12 mouse cellular contexts compared by ENCODE assay signal in the genomic region with DNA sequence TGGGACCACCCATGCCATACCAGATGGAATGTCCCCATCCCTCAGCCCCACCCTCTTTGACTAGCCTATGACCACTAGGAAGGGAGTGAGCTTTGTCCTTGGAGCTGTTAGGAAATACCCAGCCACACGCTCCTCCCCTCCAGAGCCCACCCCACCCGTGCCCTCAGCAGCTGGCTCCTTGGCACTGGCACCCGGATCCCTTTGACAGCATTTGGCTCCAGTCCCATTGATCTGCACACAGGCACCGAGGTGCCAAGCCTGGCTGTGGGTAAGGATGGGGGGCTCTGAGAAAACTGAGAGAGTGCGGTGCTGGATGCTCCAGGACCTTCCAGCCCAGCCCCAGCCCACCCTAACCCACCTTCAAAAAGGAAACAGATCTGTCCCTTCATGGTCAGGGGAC. TPM values are rescaled to one million over a fixed set of nuclear protein-coding genes. Genes with fewer than 3 reads are reported as not detected.
DNase-seq lines count a peak whose midpoint lies in the region; ATAC-seq and TF ChIP-seq lines count a peak whose summit lies in the region.
"Had no signal": no experiment of that assay in that cellular context is flagged by ENCODE, and none has a peak within 500 bp of the region (broad histone marks: within the 10 kb centered on the region; RNA-seq: fewer than 3 reads in every experiment).

No protein-coding gene starts in this region.

- peak overlapping the region; percentile 52 for H3K9ac ChIP-seq in hindbrain, embryonic 14.5 days
- H3K9ac ChIP-seq in hindbrain, embryonic 11.5 days (ENCODE audit: low read depth, low read length) = no peak overlapping the region
- H3K9ac ChIP-seq in midbrain, embryonic 13.5 days (replicated peaks) = no peak overlapping the region
- H3K9ac ChIP-seq in midbrain, embryonic 11.5 days (ENCODE audit: low read length) = no peak overlapping the region
- H3K9ac ChIP-seq in neural tube, embryonic 15.5 days (replicated peaks) = peak overlapping the region; percentile 35; the same call in 1 of the 2 replicates
- H3K9ac ChIP-seq in liver, postnatal 0 days (replicated peaks) = no peak overlapping the region

- H3K27me3 ChIP-seq in hindbrain, embryonic 14.5 days (ENCODE audit: control insufficient read depth, insufficient read depth, low read length) = no peaks in the 10 kb centered on the region
- peaks cover 3% of the 10 kb centered on the region; the same call in 1 of the 2 replicates for H3K27me3 ChIP-seq in hindbrain, embryonic 11.5 days (ENCODE audit: control insufficient read depth, insufficient read depth, low read length)
- no peaks in the 10 kb centered on the region; the same call in 1 of the 2 replicates for H3K27me3 ChIP-seq in midbrain, embryonic 13.5 days
- H3K27me3 ChIP-seq in midbrain, embryonic 11.5 days (ENCODE audit: control insufficient read depth, insufficient read depth, low read length) = peaks cover 2% of the 10 kb centered on the region; the same call in 1 of the 2 replicates
- H3K27me3 ChIP-seq in neural tube, embryonic 15.5 days (replicated peaks) = no peaks in the 10 kb centered on the region
- peaks cover 5% of the 10 kb centered on the region; the same call in 1 of the 2 replicates for H3K27me3 ChIP-seq in liver, postnatal 0 days (ENCODE audit: insufficient read depth, low read length)

- peak overlapping the region; percentile 28 for H3K4me2 ChIP-seq in hindbrain, embryonic 14.5 days (replicated peaks)
- no peak overlapping the region for H3K4me2 ChIP-seq in hindbrain, embryonic 11.5 days (replicated peaks; ENCODE audit: low read depth, low read length)
- H3K4me2 ChIP-seq in midbrain, embryonic 13.5 days (replicated peaks) = no peak overlapping the region
- no peak overlapping the region for H3K4me2 ChIP-seq in midbrain, embryonic 11.5 days
- H3K4me2 ChIP-seq in neural tube, embryonic 15.5 days = peak overlapping the region; percentile 52
- H3K4me2 ChIP-seq in liver, postnatal 0 days (ENCODE audit: low read depth, low read length) = no peak overlapping the region

- peak; percentile 78 for ATAC-seq in hindbrain, embryonic 14.5 days (ENCODE audit: low FRiP score)
- no peak for ATAC-seq in hindbrain, embryonic 11.5 days (ENCODE audit: low FRiP score)
- ATAC-seq in midbrain, embryonic 13.5 days = peak; percentile 68
- ATAC-seq in midbrain, embryonic 11.5 days (ENCODE audit: low FRiP score) = no peak
- peak; percentile 62; the same call in 1 of the 2 replicates for ATAC-seq in neural tube, embryonic 15.5 days (ENCODE audit: low FRiP score)
- ATAC-seq in liver, postnatal 0 days = no peak
- ATAC-seq: CD4-positive, CD25-positive, alpha-beta regulatory T cell, adult 4 months had no signal

- H3K4me1 ChIP-seq in hindbrain, embryonic 14.5 days (replicated peaks; ENCODE audit: control insufficient read depth, insufficient read depth, low read length) = peaks cover 44% of the 10 kb centered on the region
- H3K4me1 ChIP-seq in hindbrain, embryonic 11.5 days (replicated peaks; ENCODE audit: control insufficient read depth, insufficient read depth, low read length) = peaks cover 12% of the 10 kb centered on the region
- H3K4me1 ChIP-seq in midbrain, embryonic 13.5 days (replicated peaks) = peaks cover 44% of the 10 kb centered on the region
- H3K4me1 ChIP-seq in midbrain, embryonic 11.5 days (ENCODE audit: control insufficient read depth, insufficient read depth, low read length) = peaks cover 11% of the 10 kb centered on the region
- H3K4me1 ChIP-seq in neural tube, embryonic 15.5 days = peaks cover 47% of the 10 kb centered on the region
- H3K4me1 ChIP-seq in liver, postnatal 0 days (ENCODE audit: insufficient read depth) = no peaks in the 10 kb centered on the region

- 63% methylated on average over 5 of the region's 5 CpGs for WGBS in hindbrain, embryonic 14.5 days
- WGBS in hindbrain, embryonic 11.5 days = 79% methylated on average over 5 of the region's 5 CpGs
- WGBS in midbrain, embryonic 13.5 days = 70% methylated on average over 5 of the region's 5 CpGs
- 84% methylated on average over 5 of the region's 5 CpGs for WGBS in midbrain, embryonic 11.5 days
- WGBS in neural tube, embryonic 15.5 days = 37% methylated on average over 5 of the region's 5 CpGs
- WGBS in liver, postnatal 0 days (ENCODE audit: insufficient replicate concordance) = 77% methylated on average over 5 of the region's 5 CpGs

- TF ChIP-seq EP300 in liver, postnatal 0 days (IDR thresholded peaks at IDR 0.05; ENCODE audit: low read depth) = no peak

- no peaks in the 10 kb centered on the region for H3K9me3 ChIP-seq in hindbrain, embryonic 14.5 days (ENCODE audit: control insufficient read depth, low read length)
- no peaks in the 10 kb centered on the region for H3K9me3 ChIP-seq in hindbrain, embryonic 11.5 days (ENCODE audit: control insufficient read depth, low read length)
- H3K9me3 ChIP-seq in midbrain, embryonic 13.5 days = no peaks in the 10 kb centered on the region
- no peaks in the 10 kb centered on the region for H3K9me3 ChIP-seq in midbrain, embryonic 11.5 days (ENCODE audit: control insufficient read depth, low read length)
- H3K9me3 ChIP-seq in neural tube, embryonic 15.5 days (replicated peaks) = no peaks in the 10 kb centered on the region
- H3K9me3 ChIP-seq in liver, postnatal 0 days (ENCODE audit: low read length) = no peaks in the 10 kb centered on the region

- DNase-seq in hindbrain, embryonic 14.5 days (ENCODE audit: low spot score) = peak; percentile 75
- DNase-seq in hindbrain, embryonic 11.5 days (ENCODE audit: low spot score) = no peak
- no peak for DNase-seq in midbrain, embryonic 11.5 days (ENCODE audit: low spot score, missing footprints)
- DNase-seq in cerebellum, postnatal 25 days = peak; percentile 68 to 78
- no peak for DNase-seq in liver, postnatal 0 days
- DNase-seq in heart, adult 11 months = no peak
- DNase-seq: embryo, embryonic 11 days; heart, postnatal 4 days; kidney, postnatal 4 days had no signal

- H3K4me3 ChIP-seq in hindbrain, embryonic 14.5 days (replicated peaks; ENCODE audit: low read length) = peak overlapping the region; percentile 29
- no peak overlapping the region for H3K4me3 ChIP-seq in hindbrain, embryonic 11.5 days (ENCODE audit: low read depth, low read length)
- H3K4me3 ChIP-seq in midbrain, embryonic 13.5 days (replicated peaks) = no peak overlapping the region
- H3K4me3 ChIP-seq in midbrain, embryonic 11.5 days (ENCODE audit: low read depth, low read length) = no peak overlapping the region
- peak overlapping the region; percentile 36 for H3K4me3 ChIP-seq in neural tube, embryonic 15.5 days (replicated peaks)
- no peak overlapping the region for H3K4me3 ChIP-seq in liver, postnatal 0 days (ENCODE audit: low read depth, low read length)

- no peaks in the 10 kb centered on the region for H3K36me3 ChIP-seq in hindbrain, embryonic 14.5 days (replicated peaks; ENCODE audit: control insufficient read depth, insufficient read depth)
- H3K36me3 ChIP-seq in hindbrain, embryonic 11.5 days (ENCODE audit: control insufficient read depth, insufficient read depth, low read length) = no peaks in the 10 kb centered on the region
- H3K36me3 ChIP-seq in midbrain, embryonic 13.5 days = no peaks in the 10 kb centered on the region
- H3K36me3 ChIP-seq in midbrain, embryonic 11.5 days (ENCODE audit: control insufficient read depth, insufficient read depth, low read length) = no peaks in the 10 kb centered on the region
- no peaks in the 10 kb centered on the region for H3K36me3 ChIP-seq in neural tube, embryonic 15.5 days
- H3K36me3 ChIP-seq in liver, postnatal 0 days (replicated peaks; ENCODE audit: insufficient read depth, low read length) = no peaks in the 10 kb centered on the region

- no peak for TF ChIP-seq CTCF in liver, postnatal 0 days (IDR thresholded peaks at IDR 0.05; ENCODE audit: low read depth)

- H3K27ac ChIP-seq in hindbrain, embryonic 14.5 days = peak overlapping the region; percentile 90
- H3K27ac ChIP-seq in hindbrain, embryonic 11.5 days (ENCODE audit: low read depth, low read length) = no peak overlapping the region
- H3K27ac ChIP-seq in midbrain, embryonic 13.5 days = peak overlapping the region; percentile 52
- no peak overlapping the region for H3K27ac ChIP-seq in midbrain, embryonic 11.5 days (ENCODE audit: low read depth, low read length)
- peak overlapping the region; percentile 93 for H3K27ac ChIP-seq in neural tube, embryonic 15.5 days (replicated peaks)
- H3K27ac ChIP-seq in liver, postnatal 0 days (ENCODE audit: low read depth) = no peak overlapping the region

RNA-seq across cellular contexts. Expression of a gene that starts 23.9 kb away (rescaled TPM):
- 14.5 and 16.5 TPM in 2 replicates for polyA plus RNA-seq in hindbrain, embryonic 14.5 days (2014; fragmentation: Nextera tagmentation; extraction: Ambion mirVana)
- polyA plus RNA-seq in hindbrain, embryonic 11.5 days (2014; fragmentation: Nextera tagmentation; extraction: Ambion mirVana) = 11.5 and 15.4 TPM in 2 replicates
- polyA plus RNA-seq in midbrain, embryonic 13.5 days (2015; fragmentation: Nextera tagmentation; extraction: Ambion mirVana) = 17.9 and 18.7 TPM in 2 replicates
- 13.9 and 14.9 TPM in 2 replicates for polyA plus RNA-seq in midbrain, embryonic 11.5 days (2014; fragmentation: Nextera tagmentation; extraction: Ambion mirVana)
- 15.2 and 20.3 TPM in 2 replicates for polyA plus RNA-seq in neural tube, embryonic 15.5 days (2015; fragmentation: Nextera tagmentation; extraction: Ambion mirVana)
- 9.6 and 10.7 TPM in 2 replicates for polyA plus RNA-seq in liver, postnatal 0 days (2015; fragmentation: Nextera tagmentation; extraction: Ambion mirVana)

RNA-seq across cellular contexts. Expression of a gene that starts 52.4 kb away (rescaled TPM):
- 22.4 and 27.7 TPM in 2 replicates for polyA plus RNA-seq in hindbrain, embryonic 14.5 days (2014; fragmentation: Nextera tagmentation; extraction: Ambion mirVana)
- polyA plus RNA-seq in hindbrain, embryonic 11.5 days (2014; fragmentation: Nextera tagmentation; extraction: Ambion mirVana) = 7.3 and 8.9 TPM in 2 replicates
- polyA plus RNA-seq in midbrain, embryonic 13.5 days (2015; fragmentation: Nextera tagmentation; extraction: Ambion mirVana) = 20.2 and 20.9 TPM in 2 replicates
- polyA plus RNA-seq in midbrain, embryonic 11.5 days (2014; fragmentation: Nextera tagmentation; extraction: Ambion mirVana) = 6.1 and 6.4 TPM in 2 replicates
- 14.4 and 16.8 TPM in 2 replicates for polyA plus RNA-seq in neural tube, embryonic 15.5 days (2015; fragmentation: Nextera tagmentation; extraction: Ambion mirVana)
- 2.1 and 2.4 TPM in 2 replicates for polyA plus RNA-seq in liver, postnatal 0 days (2015; fragmentation: Nextera tagmentation; extraction: Ambion mirVana)

Comparison
In these comparisons a context has a peak if more than half of its experiments do, and no peak if none do; other contexts are left out.
1. ATAC-seq: peak in hindbrain, embryonic 14.5 days (single experiment), midbrain, embryonic 13.5 days (single experiment) and neural tube, embryonic 15.5 days (single experiment); none in hindbrain, embryonic 11.5 days (single experiment), midbrain, embryonic 11.5 days (single experiment) and liver, postnatal 0 days (single experiment).
2. DNase-seq: peak in hindbrain, embryonic 14.5 days (single experiment) and cerebellum, postnatal 25 days (2 of 2); none in hindbrain, embryonic 11.5 days (single experiment), midbrain, embryonic 11.5 days (single experiment), liver, postnatal 0 days (single experiment) and heart, adult 11 months (single experiment).
3. H3K27ac ChIP-seq: peak in hindbrain, embryonic 14.5 days (single experiment), midbrain, embryonic 13.5 days (single experiment) and neural tube, embryonic 15.5 days (single experiment); none in hindbrain, embryonic 11.5 days (single experiment), midbrain, embryonic 11.5 days (single experiment) and liver, postnatal 0 days (single experiment).
4. H3K4me2 ChIP-seq: peak in hindbrain, embryonic 14.5 days (single experiment) and neural tube, embryonic 15.5 days (single experiment); none in hindbrain, embryonic 11.5 days (single experiment), midbrain, embryonic 13.5 days (single experiment), midbrain, embryonic 11.5 days (single experiment) and liver, postnatal 0 days (single experiment).
5. H3K4me3 ChIP-seq: peak in hindbrain, embryonic 14.5 days (single experiment) and neural tube, embryonic 15.5 days (single experiment); none in hindbrain, embryonic 11.5 days (single experiment), midbrain, embryonic 13.5 days (single experiment), midbrain, embryonic 11.5 days (single experiment) and liver, postnatal 0 days (single experiment).
6. H3K9ac ChIP-seq: peak in hindbrain, embryonic 14.5 days (single experiment) and neural tube, embryonic 15.5 days (single experiment); none in hindbrain, embryonic 11.5 days (single experiment), midbrain, embryonic 13.5 days (single experiment), midbrain, embryonic 11.5 days (single experiment) and liver, postnatal 0 days (single experiment).